Mouse (Mus musculus): ENCODE data around the gene Rbp3. TPM values are rescaled to one million over a fixed set of nuclear protein-coding genes. Genes with fewer than 3 reads are reported as not detected.

Gene Rbp3
- total and polyA plus RNA-seq, 2 experiments from 2014 or later, result 0.58 to 1.4 TPM

DNA sequence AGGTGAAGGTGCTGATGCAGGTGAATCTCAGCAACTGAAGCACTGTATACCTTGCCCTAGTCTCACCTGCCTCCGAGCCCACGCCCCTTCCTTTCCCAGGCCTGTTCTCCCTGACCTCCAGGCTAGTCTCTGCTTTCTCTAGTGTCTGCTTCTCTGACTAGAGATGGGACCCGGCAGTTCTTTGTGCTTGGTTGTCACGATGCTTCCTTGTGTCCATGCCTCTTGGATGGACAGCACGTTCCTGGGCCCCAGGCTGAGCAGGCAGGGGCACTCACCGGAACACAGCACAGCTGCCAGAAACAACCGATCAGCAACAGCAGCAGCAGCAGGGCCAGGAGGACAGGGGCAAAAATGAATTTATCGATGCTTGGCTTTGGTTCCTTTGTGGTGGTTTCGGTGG is 39.2 kb downstream of the Rbp3 start:
- TF ChIP-seq CTCF (IDR thresholded peaks at IDR 0.05; ENCODE audit: low read depth), result no peak
- Histone ChIP-seq H3K36me3 (ENCODE audit: insufficient read depth, low read length) (no peaks in the 10 kb centered on the region), H3K4me2 (ENCODE audit: low read depth, low read length) (no peak overlapping the region), H3K9me3 (ENCODE audit: low read length) (no peaks in the 10 kb centered on the region), H3K27me3 (ENCODE audit: insufficient read depth, low read length) (no peaks in the 10 kb centered on the region), H3K4me1 (ENCODE audit: insufficient read depth, low read length) (no peaks in the 10 kb centered on the region), H3K27ac (no peak overlapping the region), H3K4me3 (ENCODE audit: low read length) (no peak overlapping the region), H3K9ac (replicated peaks; ENCODE audit: low read length) (no peak overlapping the region)
- DNase-seq (ENCODE audit: low spot score) (no peak), ATAC-seq (no peak)
- 87% methylated on average over 9 of the region's 9 CpGs for WGBS

DNA sequence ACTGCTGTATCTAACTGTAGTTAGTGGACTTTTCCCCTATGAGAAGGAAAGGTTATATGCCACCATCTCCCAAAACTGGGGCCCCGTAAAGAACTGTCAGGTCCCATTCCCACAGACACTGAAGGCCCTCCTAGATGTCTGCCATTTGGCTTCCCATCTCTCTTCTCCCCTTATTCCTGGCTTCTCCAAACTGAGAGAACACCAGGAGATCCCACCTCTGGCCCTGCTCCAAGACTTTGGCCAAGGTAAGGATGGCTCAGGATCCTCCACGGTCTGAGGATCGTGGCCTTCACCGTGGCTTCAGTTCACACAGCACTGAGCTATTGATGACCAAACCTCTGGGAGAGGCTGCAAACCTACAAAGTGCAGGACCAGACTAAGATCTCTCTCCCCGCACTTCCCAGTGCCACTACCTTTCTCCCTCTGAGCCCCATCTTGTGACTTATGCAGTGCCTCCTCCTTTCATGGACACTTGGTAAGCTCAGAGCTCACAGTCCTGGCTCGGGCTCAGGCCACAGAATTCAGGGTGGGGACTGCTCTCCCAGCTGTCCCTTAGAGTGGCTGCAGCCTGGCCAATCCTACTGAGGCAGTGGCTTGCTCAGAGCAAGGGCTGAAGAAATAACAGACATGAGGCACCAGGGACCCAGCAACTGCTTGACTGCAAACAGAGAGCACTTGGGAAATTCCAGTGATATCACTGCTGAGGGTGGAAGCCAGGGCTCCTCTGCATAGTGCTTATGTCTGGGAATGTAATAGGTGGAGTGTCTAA is 39.9 kb downstream of the Rbp3 start:
- Histone ChIP-seq H3K4me2 (ENCODE audit: low read depth, low read length) (no peak overlapping the region), H3K36me3 (ENCODE audit: insufficient read depth, low read length) (no peaks in the 10 kb centered on the region), H3K27ac (no peak overlapping the region), H3K9me3 (ENCODE audit: low read length) (no peaks in the 10 kb centered on the region), H3K27me3 (ENCODE audit: insufficient read depth, low read length) (no peaks in the 10 kb centered on the region), H3K4me3 (ENCODE audit: low read length) (no peak overlapping the region), H3K4me1 (ENCODE audit: insufficient read depth, low read length) (no peaks in the 10 kb centered on the region), H3K9ac (replicated peaks; ENCODE audit: low read length) (no peak overlapping the region)
- TF ChIP-seq CTCF (IDR thresholded peaks at IDR 0.05; ENCODE audit: low read depth), result no peak
- DNase-seq (ENCODE audit: low spot score) (no peak), ATAC-seq (no peak)
- 92% methylated on average over 6 of the region's 6 CpGs for WGBS

DNA sequence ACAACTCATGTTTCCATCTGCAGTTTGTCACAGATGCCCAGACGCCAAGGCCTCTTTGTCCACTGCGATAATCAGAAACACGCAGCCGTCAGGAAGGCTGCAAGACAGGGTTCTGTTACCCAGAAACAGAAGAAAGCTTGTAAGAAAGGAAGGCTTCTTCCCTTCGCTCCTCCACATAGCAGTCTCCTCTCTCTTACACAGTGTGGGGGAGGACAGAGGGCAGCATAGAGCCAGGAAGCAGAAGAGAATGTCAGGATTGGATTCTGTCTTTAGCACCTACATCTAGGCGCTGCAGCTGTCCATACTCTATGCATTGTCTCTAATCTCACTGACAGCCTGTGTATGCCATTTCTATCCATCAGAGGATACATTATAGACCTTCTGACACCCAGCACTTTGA is 43.6 kb downstream of the Rbp3 start:
- TF ChIP-seq CTCF (IDR thresholded peaks at IDR 0.05; ENCODE audit: low read depth), result peak; percentile 21
- Histone ChIP-seq H3K4me3 (ENCODE audit: low read length) (no peak overlapping the region), H3K4me1 (ENCODE audit: insufficient read depth, low read length) (no peaks in the 10 kb centered on the region), H3K9ac (replicated peaks; ENCODE audit: low read length) (no peak overlapping the region), H3K27ac (no peak overlapping the region), H3K27me3 (ENCODE audit: insufficient read depth, low read length) (no peaks in the 10 kb centered on the region), H3K36me3 (ENCODE audit: insufficient read depth, low read length) (no peaks in the 10 kb centered on the region), H3K9me3 (ENCODE audit: low read length) (no peaks in the 10 kb centered on the region), H3K4me2 (ENCODE audit: low read depth, low read length) (no peak overlapping the region)
- no peak for ATAC-seq
- WGBS, result 69% methylated on average over 6 of the region's 6 CpGs
- no peak for DNase-seq (ENCODE audit: low spot score)

- no peak for ATAC-seq
Measured at GRCm38 (mm10) chr14:34000076-34000475, 46.3 kb downstream of the Rbp3 start.

GRCm38 (mm10) chr14:34001445-34001844 is 47.6 kb downstream of the Rbp3 start:
- no peak overlapping the region for H3K4me2 ChIP-seq (ENCODE audit: low read depth, low read length)
- ATAC-seq (no peak), DNase-seq (ENCODE audit: low spot score) (no peak)
- no peak overlapping the region for H3K9ac ChIP-seq (replicated peaks; ENCODE audit: low read length)
- H3K36me3 ChIP-seq (ENCODE audit: insufficient read depth, low read length), result no peaks in the 10 kb centered on the region
- H3K9me3 ChIP-seq (ENCODE audit: low read length), result no peaks in the 10 kb centered on the region
- H3K27ac ChIP-seq, result no peak overlapping the region
- no peak for TF ChIP-seq CTCF (IDR thresholded peaks at IDR 0.05; ENCODE audit: low read depth)
- H3K27me3 ChIP-seq (ENCODE audit: insufficient read depth, low read length), result no peaks in the 10 kb centered on the region
- no peak overlapping the region for H3K4me3 ChIP-seq (ENCODE audit: low read length)
- H3K4me1 ChIP-seq (ENCODE audit: insufficient read depth, low read length), result no peaks in the 10 kb centered on the region

More at GRCm38 (mm10) chr14:34000076-34000475, 46.3 kb downstream of the Rbp3 start:
- TF ChIP-seq CTCF (IDR thresholded peaks at IDR 0.05; ENCODE audit: low read depth), result no peak
- H3K9ac ChIP-seq (replicated peaks; ENCODE audit: low read length), result no peak overlapping the region
- no peaks in the 10 kb centered on the region for H3K9me3 ChIP-seq (ENCODE audit: low read length)
- H3K4me1 ChIP-seq (ENCODE audit: insufficient read depth, low read length), result no peaks in the 10 kb centered on the region
- H3K4me3 ChIP-seq (ENCODE audit: low read length), result no peak overlapping the region
- H3K27me3 ChIP-seq (ENCODE audit: insufficient read depth, low read length), result no peaks in the 10 kb centered on the region
- no peak overlapping the region for H3K27ac ChIP-seq
- DNase-seq (ENCODE audit: low spot score), result no peak
- no peak overlapping the region for H3K4me2 ChIP-seq (ENCODE audit: low read depth, low read length)
- no peaks in the 10 kb centered on the region for H3K36me3 ChIP-seq (ENCODE audit: insufficient read depth, low read length)

- no peak for ATAC-seq
- 94% methylated on average over 5 of the region's 5 CpGs for WGBS
- no peak overlapping the region for H3K4me2 ChIP-seq (ENCODE audit: low read depth, low read length)
Measured at GRCm38 (mm10) chr14:34002358-34002757, 48.6 kb downstream of the Rbp3 start.

More at GRCm38 (mm10) chr14:34002358-34002757, 48.6 kb downstream of the Rbp3 start:
- no peak overlapping the region for H3K27ac ChIP-seq
- no peak for TF ChIP-seq CTCF (IDR thresholded peaks at IDR 0.05; ENCODE audit: low read depth)
- DNase-seq (ENCODE audit: low spot score), result no peak
- H3K9me3 ChIP-seq (ENCODE audit: low read length), result no peaks in the 10 kb centered on the region
- no peak overlapping the region for H3K9ac ChIP-seq (replicated peaks; ENCODE audit: low read length)
- H3K27me3 ChIP-seq (ENCODE audit: insufficient read depth, low read length), result no peaks in the 10 kb centered on the region
- no peaks in the 10 kb centered on the region for H3K36me3 ChIP-seq (ENCODE audit: insufficient read depth, low read length)
- no peak overlapping the region for H3K4me3 ChIP-seq (ENCODE audit: low read length)
- H3K4me1 ChIP-seq (ENCODE audit: insufficient read depth, low read length), result no peaks in the 10 kb centered on the region

Other genes with a start within 250 kb of the Rbp3 start
- gene Gdf10, start 30.4 kb upstream of the Rbp3 start, total RNA-seq (2014; rRNA removed), result 31.0 and 32.9 TPM in 2 replicates
- 27.3 and 30.3 TPM in 2 replicates for gene Gdf10, start 30.4 kb upstream of the Rbp3 start, polyA plus RNA-seq (2015; fragmentation: Nextera tagmentation; extraction: Ambion mirVana)
- 0.37 and 0.40 TPM in 2 replicates for gene Gdf2, start 13.0 kb upstream of the Rbp3 start, total RNA-seq (2014; rRNA removed)
- 0.06 TPM in 1 of 2 replicates, not detected in the other for gene Gdf2, start 13.0 kb upstream of the Rbp3 start, polyA plus RNA-seq (2015; fragmentation: Nextera tagmentation; extraction: Ambion mirVana)
- gene Zfp488, start 24.8 kb downstream of the Rbp3 start, total RNA-seq (2014; rRNA removed), result 6.5 and 7.7 TPM in 2 replicates
- 1.9 TPM in 2 replicates for gene Zfp488, start 24.8 kb downstream of the Rbp3 start, polyA plus RNA-seq (2015; fragmentation: Nextera tagmentation; extraction: Ambion mirVana)
- not detected in 2 replicates for gene Gm30083, start 61.2 kb downstream of the Rbp3 start, total RNA-seq (2014; rRNA removed)
- not detected in 2 replicates for gene Gm30083, start 61.2 kb downstream of the Rbp3 start, polyA plus RNA-seq (2015; fragmentation: Nextera tagmentation; extraction: Ambion mirVana)
- not detected in 2 replicates for gene Gm5460, start 62.8 kb downstream of the Rbp3 start, total RNA-seq (2014; rRNA removed)
- not detected in 2 replicates for gene Gm5460, start 62.8 kb downstream of the Rbp3 start, polyA plus RNA-seq (2015; fragmentation: Nextera tagmentation; extraction: Ambion mirVana)
- not detected in 2 replicates for gene Antxrl, start 98.7 kb downstream of the Rbp3 start, total RNA-seq (2014; rRNA removed)
- not detected in 2 replicates for gene Antxrl, start 98.7 kb downstream of the Rbp3 start, polyA plus RNA-seq (2015; fragmentation: Nextera tagmentation; extraction: Ambion mirVana)
- gene Anxa8, start 132.0 kb downstream of the Rbp3 start, total RNA-seq (2014; rRNA removed), result 0.11 TPM in 1 of 2 replicates, not detected in the other
- 0.37 and 0.90 TPM in 2 replicates for gene Anxa8, start 132.0 kb downstream of the Rbp3 start, polyA plus RNA-seq (2015; fragmentation: Nextera tagmentation; extraction: Ambion mirVana)
- gene A630023A22Rik, start 148.8 kb downstream of the Rbp3 start, total RNA-seq (2014; rRNA removed), result 2.2 TPM in 1 of 2 replicates, not detected in the other
- not detected in 2 replicates for gene A630023A22Rik, start 148.8 kb downstream of the Rbp3 start, polyA plus RNA-seq (2015; fragmentation: Nextera tagmentation; extraction: Ambion mirVana)
- 0.21 and 0.25 TPM in 2 replicates for gene Npy4r, start 198.5 kb downstream of the Rbp3 start, total RNA-seq (2014; rRNA removed)
- gene Npy4r, start 198.5 kb downstream of the Rbp3 start, polyA plus RNA-seq (2015; fragmentation: Nextera tagmentation; extraction: Ambion mirVana), result 0.11 and 0.24 TPM in 2 replicates
- gene Gprin2, start 247.7 kb downstream of the Rbp3 start, total RNA-seq (2014; rRNA removed), result 31.7 and 33.6 TPM in 2 replicates
- 4.3 and 8.1 TPM in 2 replicates for gene Gprin2, start 247.7 kb downstream of the Rbp3 start, polyA plus RNA-seq (2015; fragmentation: Nextera tagmentation; extraction: Ambion mirVana)